In the genomic region with DNA sequence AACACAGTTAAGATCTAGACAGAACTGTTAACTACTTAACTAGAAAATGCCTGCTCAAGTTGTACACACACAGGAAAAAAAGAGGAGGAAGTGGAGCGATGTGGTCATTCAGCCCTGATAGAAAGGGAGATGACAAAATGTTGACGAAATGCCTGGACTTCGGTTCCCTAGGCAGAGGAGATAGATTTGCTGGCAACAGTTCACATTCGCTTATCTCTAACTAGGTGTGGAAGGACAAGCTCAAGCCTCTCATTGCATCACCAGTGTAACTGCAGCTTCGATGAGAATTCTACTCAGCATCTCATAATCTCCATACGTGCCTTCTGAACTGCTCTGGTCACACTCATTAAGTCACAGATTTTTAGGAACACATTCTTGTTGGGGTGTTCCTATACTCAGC, we compare ENCODE assay signal across 16 mouse cellular contexts.
DNase-seq lines count a peak whose midpoint lies in the region; ATAC-seq and TF ChIP-seq lines count a peak whose summit lies in the region.
"Had no signal": no experiment of that assay in that cellular context is flagged by ENCODE, and none has a peak within 500 bp of the region (broad histone marks: within the 10 kb centered on the region; RNA-seq: fewer than 3 reads in every experiment).

No protein-coding gene starts in this region.

- ATAC-seq in forebrain, embryonic 15.5 days (replicated peaks) = no peak
- ATAC-seq in forebrain, embryonic 12.5 days (ENCODE audit: low FRiP score) = no peak
- ATAC-seq in forebrain, embryonic 16.5 days = peak; percentile 19; the same call in 1 of the 2 replicates
- peak; percentile 73; the same call in 1 of the 2 replicates for ATAC-seq in heart, embryonic 13.5 days (ENCODE audit: extremely low read depth, insufficient number of reproducible peaks, low FRiP score, low TSS enrichment)
- peak; percentile 78 for ATAC-seq in intestine, postnatal 0 days
- ATAC-seq in hindbrain, embryonic 12.5 days (ENCODE audit: low FRiP score) = no peak
- ATAC-seq: midbrain, embryonic 16.5 days; Patski had no signal

- WGBS in forebrain, embryonic 15.5 days = 57% methylated on average over 6 of the region's 6 CpGs
- WGBS in forebrain, embryonic 12.5 days = 81% methylated on average over 6 of the region's 6 CpGs
- 54% methylated on average over 6 of the region's 6 CpGs for WGBS in forebrain, embryonic 16.5 days
- 10% methylated on average over 6 of the region's 6 CpGs for WGBS in heart, embryonic 13.5 days
- 47% methylated on average over 6 of the region's 6 CpGs for WGBS in intestine, postnatal 0 days
- 76% methylated on average over 6 of the region's 6 CpGs for WGBS in hindbrain, embryonic 12.5 days

- H3K36me3 ChIP-seq in forebrain, embryonic 15.5 days = no peaks in the 10 kb centered on the region
- H3K36me3 ChIP-seq in forebrain, embryonic 12.5 days (replicated peaks) = no peaks in the 10 kb centered on the region
- no peaks in the 10 kb centered on the region for H3K36me3 ChIP-seq in forebrain, embryonic 16.5 days (ENCODE audit: control insufficient read depth, insufficient read depth)
- H3K36me3 ChIP-seq in heart, embryonic 13.5 days = no peaks in the 10 kb centered on the region
- H3K36me3 ChIP-seq in intestine, postnatal 0 days (ENCODE audit: control insufficient read depth, insufficient read depth) = no peaks in the 10 kb centered on the region
- no peaks in the 10 kb centered on the region for H3K36me3 ChIP-seq in hindbrain, embryonic 12.5 days
- H3K36me3 ChIP-seq: embryonic facial prominence, embryonic 12.5 days had no signal

- DNase-seq in layer of hippocampus, adult 11-12 months (ENCODE audit: low spot score) = no peak
- DNase-seq in embryo, embryonic 10 days (ENCODE audit: low spot score) = no peak
- DNase-seq: cerebellum, postnatal 36 days; gastrocnemius, postnatal 10 days; liver; right cerebral cortex, postnatal 14 days had no signal

- H3K4me1 ChIP-seq in forebrain, embryonic 15.5 days = peaks cover 19% of the 10 kb centered on the region; the same call in 1 of the 2 replicates
- no peaks in the 10 kb centered on the region for H3K4me1 ChIP-seq in forebrain, embryonic 12.5 days
- 0 out of 2 replicates have a peak, but pooled peaks cover 10% of the 10 kb centered on the region for H3K4me1 ChIP-seq in forebrain, embryonic 16.5 days (replicated peaks; ENCODE audit: control insufficient read depth, insufficient read depth, low read length)
- H3K4me1 ChIP-seq in heart, embryonic 13.5 days = peaks cover 28% of the 10 kb centered on the region
- H3K4me1 ChIP-seq in intestine, postnatal 0 days (replicated peaks; ENCODE audit: control insufficient read depth, insufficient read depth, low read length) = no peaks in the 10 kb centered on the region
- no peaks in the 10 kb centered on the region for H3K4me1 ChIP-seq in hindbrain, embryonic 12.5 days
- H3K4me1 ChIP-seq: embryonic facial prominence, embryonic 12.5 days had no signal

- H3K4me2 ChIP-seq in forebrain, embryonic 15.5 days (replicated peaks) = no peak overlapping the region
- H3K4me2 ChIP-seq in forebrain, embryonic 12.5 days = no peak overlapping the region
- H3K4me2 ChIP-seq in forebrain, embryonic 16.5 days (ENCODE audit: low read length) = no peak overlapping the region
- H3K4me2 ChIP-seq in heart, embryonic 13.5 days = peak overlapping the region; percentile 49
- no peak overlapping the region for H3K4me2 ChIP-seq in intestine, postnatal 0 days (replicated peaks; ENCODE audit: low read depth)
- no peak overlapping the region for H3K4me2 ChIP-seq in hindbrain, embryonic 12.5 days (replicated peaks)
- H3K4me2 ChIP-seq: embryonic facial prominence, embryonic 12.5 days had no signal

- peak overlapping the region; percentile 63 for H3K27ac ChIP-seq in forebrain, embryonic 15.5 days (replicated peaks)
- no peak overlapping the region for H3K27ac ChIP-seq in forebrain, embryonic 12.5 days
- H3K27ac ChIP-seq in forebrain, embryonic 16.5 days (ENCODE audit: low read length) = peak overlapping the region; percentile 55
- H3K27ac ChIP-seq in heart, embryonic 13.5 days (replicated peaks) = peak overlapping the region; percentile 70
- no peak overlapping the region for H3K27ac ChIP-seq in intestine, postnatal 0 days (ENCODE audit: low read depth, low read length)
- H3K27ac ChIP-seq in hindbrain, embryonic 12.5 days = no peak overlapping the region
- H3K27ac ChIP-seq: embryonic facial prominence, embryonic 12.5 days; kidney, postnatal 0 days had no signal

- H3K4me3 ChIP-seq in forebrain, embryonic 15.5 days = no peak overlapping the region
- no peak overlapping the region for H3K4me3 ChIP-seq in forebrain, embryonic 12.5 days (replicated peaks)
- no peak overlapping the region for H3K4me3 ChIP-seq in forebrain, embryonic 16.5 days (replicated peaks; ENCODE audit: low read length)
- H3K4me3 ChIP-seq in heart, embryonic 13.5 days = no peak overlapping the region
- H3K4me3 ChIP-seq in intestine, postnatal 0 days (ENCODE audit: low read depth, low read length) = no peak overlapping the region
- H3K4me3 ChIP-seq in hindbrain, embryonic 12.5 days = no peak overlapping the region
- H3K4me3 ChIP-seq: embryonic facial prominence, embryonic 12.5 days had no signal

- TF ChIP-seq CTCF in intestine, postnatal 0 days (IDR thresholded peaks at IDR 0.05; ENCODE audit: low read depth) = no peak

- no peaks in the 10 kb centered on the region for H3K9me3 ChIP-seq in forebrain, embryonic 15.5 days
- H3K9me3 ChIP-seq in forebrain, embryonic 12.5 days = no peaks in the 10 kb centered on the region
- no peaks in the 10 kb centered on the region for H3K9me3 ChIP-seq in forebrain, embryonic 16.5 days (ENCODE audit: control insufficient read depth, low read length)
- no peaks in the 10 kb centered on the region for H3K9me3 ChIP-seq in heart, embryonic 13.5 days
- H3K9me3 ChIP-seq in intestine, postnatal 0 days (ENCODE audit: control insufficient read depth) = no peaks in the 10 kb centered on the region
- no peaks in the 10 kb centered on the region for H3K9me3 ChIP-seq in hindbrain, embryonic 12.5 days (replicated peaks)
- H3K9me3 ChIP-seq: embryonic facial prominence, embryonic 12.5 days had no signal

- no peak overlapping the region for H3K9ac ChIP-seq in forebrain, embryonic 15.5 days (replicated peaks)
- H3K9ac ChIP-seq in forebrain, embryonic 12.5 days = no peak overlapping the region
- H3K9ac ChIP-seq in forebrain, embryonic 16.5 days (replicated peaks; ENCODE audit: low read depth, low read length) = no peak overlapping the region
- H3K9ac ChIP-seq in heart, embryonic 13.5 days = no peak overlapping the region
- H3K9ac ChIP-seq in intestine, postnatal 0 days (ENCODE audit: low read depth, low read length) = no peak overlapping the region
- H3K9ac ChIP-seq in hindbrain, embryonic 12.5 days = no peak overlapping the region
- H3K9ac ChIP-seq: embryonic facial prominence, embryonic 12.5 days had no signal

- H3K27me3 ChIP-seq in forebrain, embryonic 15.5 days = no peaks in the 10 kb centered on the region
- peaks cover 8% of the 10 kb centered on the region; the same call in 1 of the 2 replicates for H3K27me3 ChIP-seq in forebrain, embryonic 12.5 days
- no peaks in the 10 kb centered on the region for H3K27me3 ChIP-seq in forebrain, embryonic 16.5 days (replicated peaks; ENCODE audit: control insufficient read depth, insufficient read depth, low read length)
- no peaks in the 10 kb centered on the region for H3K27me3 ChIP-seq in heart, embryonic 13.5 days (replicated peaks)
- no peaks in the 10 kb centered on the region for H3K27me3 ChIP-seq in intestine, postnatal 0 days (replicated peaks; ENCODE audit: control insufficient read depth, insufficient read depth, low read length)
- H3K27me3 ChIP-seq in hindbrain, embryonic 12.5 days = no peaks in the 10 kb centered on the region
- H3K27me3 ChIP-seq: embryonic facial prominence, embryonic 12.5 days had no signal

Comparison
In these comparisons a context has a peak if more than half of its experiments do, and no peak if none do; other contexts are left out.
1. ATAC-seq: peak in forebrain, embryonic 16.5 days (single experiment), heart, embryonic 13.5 days (single experiment) and intestine, postnatal 0 days (single experiment); none in forebrain, embryonic 15.5 days (single experiment), forebrain, embryonic 12.5 days (single experiment) and hindbrain, embryonic 12.5 days (single experiment).
2. H3K27ac ChIP-seq: peak in forebrain, embryonic 15.5 days (single experiment), forebrain, embryonic 16.5 days (single experiment) and heart, embryonic 13.5 days (single experiment); none in forebrain, embryonic 12.5 days (single experiment), intestine, postnatal 0 days (single experiment) and hindbrain, embryonic 12.5 days (single experiment).